Mouse (Mus musculus): ENCODE results near the gene Fndc11. TPM values are rescaled to one million over a fixed set of nuclear protein-coding genes. Genes with fewer than 3 reads are reported as not detected.
"Not testable (repeated sequence)": the region's sequence is repeated elsewhere in the genome, so short reads cannot be mapped to it uniquely, and the experiment has no call there.

Gene Fndc11
- polyA plus RNA-seq, 1 experiment from 2014 or later: 0.26 TPM

- Histone ChIP-seq H3K27ac (ENCODE audit: low read depth, low read length) (no peak overlapping the region), H3K9me3 (ENCODE audit: control insufficient read depth, low read length) (no peaks in the 10 kb centered on the region), H3K4me2 (ENCODE audit: low read length) (no peak overlapping the region), H3K27me3 (replicated peaks; ENCODE audit: control insufficient read depth, insufficient read depth, low read length) (no peaks in the 10 kb centered on the region), H3K4me3 (ENCODE audit: low read length) (no peak overlapping the region), H3K36me3 (ENCODE audit: control insufficient read depth, insufficient read depth, low read length) (peaks cover 6% of the 10 kb centered on the region; the same call in 1 of the 2 replicates), H3K4me1 (ENCODE audit: control insufficient read depth, insufficient read depth, low read depth, low read length) (peaks cover 8% of the 10 kb centered on the region), H3K9ac (ENCODE audit: low read depth, low read length) (no peak overlapping the region)
- WGBS: 91% methylated on average over 1 of the region's 1 CpGs
- no peak for ATAC-seq
Observed at GRCm38 (mm10) chr2:181189321-181189720, 30.5 kb upstream of the Fndc11 start.

GRCm38 (mm10) chr2:181191385-181191784 lies 28.4 kb upstream of the Fndc11 start:
- H3K36me3 ChIP-seq (ENCODE audit: control insufficient read depth, insufficient read depth, low read length); H3K9ac ChIP-seq (ENCODE audit: low read depth, low read length); H3K27ac ChIP-seq (ENCODE audit: low read depth, low read length); H3K9me3 ChIP-seq (ENCODE audit: control insufficient read depth, low read length); ATAC-seq; H3K4me1 ChIP-seq (ENCODE audit: control insufficient read depth, insufficient read depth, low read depth, low read length); H3K4me3 ChIP-seq (ENCODE audit: low read length); H3K27me3 ChIP-seq (replicated peaks; ENCODE audit: control insufficient read depth, insufficient read depth, low read length); H3K4me2 ChIP-seq (ENCODE audit: low read length): not testable (repeated sequence)
- 75% methylated on average over 3 of the region's 4 CpGs for WGBS

DNA sequence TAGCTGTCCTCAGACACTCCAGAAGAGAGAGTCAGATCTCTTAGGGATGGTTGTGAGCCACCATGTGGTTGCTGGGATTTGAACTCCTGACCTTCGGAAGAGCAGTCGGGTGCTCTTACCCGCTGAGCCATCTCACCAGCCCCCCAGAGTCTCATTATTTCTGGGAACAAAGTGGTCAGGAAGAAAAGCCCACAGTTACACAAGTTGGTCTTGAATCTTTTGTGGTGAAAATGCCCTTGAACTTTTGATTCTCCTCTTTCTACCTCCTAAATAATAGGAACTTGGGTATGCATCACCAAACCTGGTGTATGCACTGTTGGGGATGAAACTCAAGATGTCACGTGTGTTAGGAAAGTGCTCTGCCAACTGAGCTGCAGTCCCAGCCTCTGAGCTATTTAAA lies 27.9 kb upstream of the Fndc11 start:
- Histone ChIP-seq H3K27me3 (replicated peaks; ENCODE audit: control insufficient read depth, insufficient read depth, low read length) (no peaks in the 10 kb centered on the region), H3K4me3 (ENCODE audit: low read length) (no peak overlapping the region), H3K4me1 (ENCODE audit: control insufficient read depth, insufficient read depth, low read depth, low read length) (peaks cover 8% of the 10 kb centered on the region), H3K4me2 (ENCODE audit: low read length) (no peak overlapping the region), H3K36me3 (ENCODE audit: control insufficient read depth, insufficient read depth, low read length) (peaks cover 6% of the 10 kb centered on the region; the same call in 1 of the 2 replicates), H3K9me3 (ENCODE audit: control insufficient read depth, low read length) (no peaks in the 10 kb centered on the region), H3K27ac (ENCODE audit: low read depth, low read length) (no peak overlapping the region), H3K9ac (ENCODE audit: low read depth, low read length) (no peak overlapping the region)
- 53% methylated on average over 4 of the region's 4 CpGs for WGBS
- ATAC-seq: no peak

- H3K4me1 ChIP-seq (ENCODE audit: control insufficient read depth, insufficient read depth, low read depth, low read length): peaks cover 8% of the 10 kb centered on the region
- H3K9ac ChIP-seq (ENCODE audit: low read depth, low read length): no peak overlapping the region
- peaks cover 6% of the 10 kb centered on the region; the same call in 1 of the 2 replicates for H3K36me3 ChIP-seq (ENCODE audit: control insufficient read depth, insufficient read depth, low read length)
- no peaks in the 10 kb centered on the region for H3K9me3 ChIP-seq (ENCODE audit: control insufficient read depth, low read length)
- ATAC-seq: no peak
- H3K27me3 ChIP-seq (replicated peaks; ENCODE audit: control insufficient read depth, insufficient read depth, low read length): no peaks in the 10 kb centered on the region
- 75% methylated on average over 3 of the region's 3 CpGs for WGBS
- no peak overlapping the region for H3K4me3 ChIP-seq (ENCODE audit: low read length)
- H3K27ac ChIP-seq (ENCODE audit: low read depth, low read length): no peak overlapping the region
- H3K4me2 ChIP-seq (ENCODE audit: low read length): no peak overlapping the region
Observed at GRCm38 (mm10) chr2:181193044-181193443, 26.8 kb upstream of the Fndc11 start.

- Histone ChIP-seq H3K4me1 (ENCODE audit: control insufficient read depth, insufficient read depth, low read depth, low read length) (no peaks in the 10 kb centered on the region), H3K9ac (ENCODE audit: low read depth, low read length) (no peak overlapping the region), H3K4me2 (ENCODE audit: low read length) (no peak overlapping the region), H3K27me3 (replicated peaks; ENCODE audit: control insufficient read depth, insufficient read depth, low read length) (no peaks in the 10 kb centered on the region), H3K9me3 (ENCODE audit: control insufficient read depth, low read length) (no peaks in the 10 kb centered on the region), H3K36me3 (ENCODE audit: control insufficient read depth, insufficient read depth, low read length) (no peaks in the 10 kb centered on the region), H3K27ac (ENCODE audit: low read depth, low read length) (no peak overlapping the region), H3K4me3 (ENCODE audit: low read length) (no peak overlapping the region)
- WGBS: 86% methylated on average over 4 of the region's 4 CpGs
- ATAC-seq: no peak
Observed at GRCm38 (mm10) chr2:181196628-181197300, 23.0 kb upstream of the Fndc11 start.

- ATAC-seq: no peak
- no peaks in the 10 kb centered on the region for H3K4me1 ChIP-seq (ENCODE audit: control insufficient read depth, insufficient read depth, low read depth, low read length)
- 80% methylated on average over 3 of the region's 3 CpGs for WGBS
- no peak overlapping the region for H3K4me2 ChIP-seq (ENCODE audit: low read length)
- no peak overlapping the region for H3K9ac ChIP-seq (ENCODE audit: low read depth, low read length)
- H3K9me3 ChIP-seq (ENCODE audit: control insufficient read depth, low read length): no peaks in the 10 kb centered on the region
- no peaks in the 10 kb centered on the region for H3K27me3 ChIP-seq (replicated peaks; ENCODE audit: control insufficient read depth, insufficient read depth, low read length)
- H3K4me3 ChIP-seq (ENCODE audit: low read length): no peak overlapping the region
- H3K36me3 ChIP-seq (ENCODE audit: control insufficient read depth, insufficient read depth, low read length): no peaks in the 10 kb centered on the region
- H3K27ac ChIP-seq (ENCODE audit: low read depth, low read length): no peak overlapping the region
Observed at GRCm38 (mm10) chr2:181201606-181202005, 18.2 kb upstream of the Fndc11 start.

DNA sequence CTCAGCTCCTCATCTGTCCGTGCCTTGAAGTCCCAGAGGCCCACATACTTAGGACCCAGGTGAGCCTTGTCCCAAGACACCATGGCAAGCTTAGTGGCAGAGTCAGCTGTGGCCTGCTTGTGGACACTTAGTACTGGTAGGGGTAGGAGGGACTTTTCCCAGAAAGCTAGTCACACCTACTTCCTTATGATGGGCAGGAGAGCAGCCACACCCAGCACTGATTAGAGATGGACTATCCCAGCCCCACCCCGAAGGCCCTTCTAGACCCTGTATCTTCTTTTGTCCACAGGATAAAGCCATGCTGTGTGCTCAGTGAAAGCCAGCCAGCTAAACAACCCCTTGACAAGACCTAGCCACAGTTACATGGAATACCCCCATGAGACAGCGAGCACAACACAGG lies 17.4 kb upstream of the Fndc11 start, which contains the start of gene Ptk6:
TSS of gene Ptk6 (minus strand) at position 368 of the 400 bp plus-strand sequence.
- Histone ChIP-seq H3K4me3 (ENCODE audit: low read length) (no peak within 1 kb of the TSS), H3K9ac (ENCODE audit: low read depth, low read length) (no peak within 1 kb of the TSS), H3K27ac (ENCODE audit: low read depth, low read length) (no peak within 1 kb of the TSS), H3K9me3 (ENCODE audit: control insufficient read depth, low read length) (no peaks in the 10 kb centered on the region), H3K4me1 (ENCODE audit: control insufficient read depth, insufficient read depth, low read depth, low read length) (no peaks in the 10 kb centered on the region), H3K27me3 (replicated peaks; ENCODE audit: control insufficient read depth, insufficient read depth, low read length) (no peaks in the 10 kb centered on the region), H3K4me2 (ENCODE audit: low read length) (no peak within 1 kb of the TSS), H3K36me3 (ENCODE audit: control insufficient read depth, insufficient read depth, low read length) (no peaks in the 10 kb centered on the region)
- 85% methylated on average over 3 of the region's 3 CpGs for WGBS
- ATAC-seq: no peak

DNA sequence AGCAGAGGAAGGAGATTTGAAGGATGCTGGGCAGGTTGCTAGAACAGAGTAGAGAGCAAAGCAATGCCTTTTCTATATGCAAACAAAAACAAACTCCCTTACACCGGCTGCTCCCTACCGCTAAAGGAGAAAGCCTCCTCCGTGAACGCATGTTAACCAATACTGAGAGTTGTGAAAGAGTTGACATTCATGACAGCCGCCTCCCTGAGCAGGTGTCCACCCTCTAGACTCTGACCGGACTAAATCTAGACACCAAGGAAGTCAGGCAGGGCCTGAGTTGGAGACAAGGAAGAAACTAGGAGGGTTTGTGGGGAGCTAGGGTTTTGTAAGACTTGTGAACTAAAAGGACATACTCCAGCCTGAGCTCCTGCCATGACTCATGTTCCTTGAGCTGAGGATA lies 16.9 kb upstream of the Fndc11 start:
- H3K4me3 ChIP-seq (ENCODE audit: low read length): no peak overlapping the region
- no peaks in the 10 kb centered on the region for H3K27me3 ChIP-seq (replicated peaks; ENCODE audit: control insufficient read depth, insufficient read depth, low read length)
- no peak for ATAC-seq
- H3K27ac ChIP-seq (ENCODE audit: low read depth, low read length): no peak overlapping the region
- WGBS: 74% methylated on average over 6 of the region's 6 CpGs
- H3K9ac ChIP-seq (ENCODE audit: low read depth, low read length): no peak overlapping the region
- H3K4me1 ChIP-seq (ENCODE audit: control insufficient read depth, insufficient read depth, low read depth, low read length): no peaks in the 10 kb centered on the region
- H3K4me2 ChIP-seq (ENCODE audit: low read length): no peak overlapping the region
- H3K36me3 ChIP-seq (ENCODE audit: control insufficient read depth, insufficient read depth, low read length): no peaks in the 10 kb centered on the region
- H3K9me3 ChIP-seq (ENCODE audit: control insufficient read depth, low read length): no peaks in the 10 kb centered on the region

GRCm38 (mm10) chr2:181205678-181206077 lies 14.1 kb upstream of the Fndc11 start:
- no peaks in the 10 kb centered on the region for H3K36me3 ChIP-seq (ENCODE audit: control insufficient read depth, insufficient read depth, low read length)
- ATAC-seq: no peak
- 94% methylated on average over 5 of the region's 5 CpGs for WGBS
- no peak overlapping the region for H3K4me3 ChIP-seq (ENCODE audit: low read length)
- no peak overlapping the region for H3K4me2 ChIP-seq (ENCODE audit: low read length)
- H3K27me3 ChIP-seq (replicated peaks; ENCODE audit: control insufficient read depth, insufficient read depth, low read length): no peaks in the 10 kb centered on the region
- no peaks in the 10 kb centered on the region for H3K4me1 ChIP-seq (ENCODE audit: control insufficient read depth, insufficient read depth, low read depth, low read length)
- H3K27ac ChIP-seq (ENCODE audit: low read depth, low read length): no peak overlapping the region
- H3K9me3 ChIP-seq (ENCODE audit: control insufficient read depth, low read length): no peaks in the 10 kb centered on the region
- no peak overlapping the region for H3K9ac ChIP-seq (ENCODE audit: low read depth, low read length)
